Mouse (Mus musculus) heart, adult 8-10 months (tissue): Measurements from ENCODE around the gene Jund. TPM values are rescaled to one million over a fixed set of nuclear protein-coding genes. Genes with fewer than 3 reads are reported as not detected.

Experiments
- total RNA-seq, 4 experiments: library from RNA; stranded (reverse); gene quantifications; 2 replicates each; pipeline ENCODE4 v1.2.4; 2022

Gene Jund
- total RNA-seq, 4 experiments from 2014 or later, result 84.2 to 134 (median 114) TPM

Other genes with a start within 250 kb of the Jund start
- gene Klhl26, start 222.0 kb upstream of the Jund start, total RNA-seq, result 1 to 10 TPM; 8.1 to 9.3 (median 8.4) TPM
- not detected for gene Tmem59l, start 211.6 kb upstream of the Jund start, total RNA-seq
- gene Crlf1, start 205.8 kb upstream of the Jund start, total RNA-seq, result under 1 TPM in 2 of 4 experiments, not detected in 2; 0.57 to 0.97 TPM
- gene Rex1bd, start 192.2 kb upstream of the Jund start, total RNA-seq, result 100 to 1,000 TPM; 118 to 133 (median 124) TPM
- gene Uba52, start 188.1 kb upstream of the Jund start, total RNA-seq, result 1,000 to 10,000 TPM; 1,436 to 1,703 (median 1,558) TPM
- 100 to 1,000 TPM; 135 to 145 (median 137) TPM for gene Fkbp8, start 171.2 kb upstream of the Jund start, total RNA-seq
- gene Kxd1, start 171.0 kb upstream of the Jund start, total RNA-seq, result 100 to 1,000 TPM in 3 of 4 experiments, 10 to 100 TPM in 1; 97.9 to 114 (median 103) TPM
- 10 to 100 TPM in 3 of 4 experiments, 1 to 10 TPM in 1; 9.3 to 12.4 (median 10.6) TPM for gene Ell, start 159.5 kb upstream of the Jund start, total RNA-seq
- gene Isyna1, start 104.6 kb upstream of the Jund start, total RNA-seq, result 10 to 100 TPM; 15.5 to 37.5 (median 23.7) TPM
- gene Ssbp4, start 90.1 kb upstream of the Jund start, total RNA-seq, result 10 to 100 TPM; 29.1 to 34.1 (median 31.3) TPM
- gene Lrrc25, start 82.8 kb upstream of the Jund start, total RNA-seq, result 1 to 10 TPM; 1.4 to 2.3 (median 1.8) TPM
- gene Gdf15, start 66.5 kb upstream of the Jund start, total RNA-seq, result 1 to 10 TPM in 2 of 4 experiments, under 1 TPM in 2; 0.69 to 1.9 (median 1.2) TPM
- gene Pgpep1, start 38.6 kb upstream of the Jund start, total RNA-seq, result 10 to 100 TPM; 40.0 to 57.7 (median 44.4) TPM
- 10 to 100 TPM; 57.9 to 67.1 (median 63.4) TPM for gene Lsm4, start 25.7 kb upstream of the Jund start, total RNA-seq
- gene Iqcn, start 4.5 kb downstream of the Jund start, total RNA-seq, result under 1 TPM in 1 of 4 experiments, not detected in 3; 0.06 TPM
- not detected for gene Gm3336, start 19.6 kb downstream of the Jund start, total RNA-seq
- gene Pde4c, start 24.8 kb downstream of the Jund start, total RNA-seq, result 1 to 10 TPM; 1.8 to 3.7 (median 2.4) TPM
- 10 to 100 TPM; 46.3 to 60.7 (median 50.6) TPM for gene Rab3a, start 55.7 kb downstream of the Jund start, total RNA-seq
- gene Mpv17l2, start 62.0 kb downstream of the Jund start, total RNA-seq, result 10 to 100 TPM; 23.2 to 32.5 (median 27.7) TPM
- gene Pik3r2, start 77.8 kb downstream of the Jund start, total RNA-seq, result 10 to 100 TPM; 19.3 to 24.1 (median 22.2) TPM
- gene Mast3, start 106.1 kb downstream of the Jund start, total RNA-seq, result 1 to 10 TPM; 6.5 to 8.4 (median 7.1) TPM
- under 1 TPM in 2 of 4 experiments, not detected in 2; 0.16 to 0.49 TPM for gene Il12rb1, start 109.5 kb downstream of the Jund start, total RNA-seq
- 10 to 100 TPM in 3 of 4 experiments, 1 to 10 TPM in 1; 7.9 to 23.0 (median 13.6) TPM for gene Arrdc2, start 140.8 kb downstream of the Jund start, total RNA-seq
- 10 to 100 TPM; 12.5 to 14.4 (median 13.2) TPM for gene Kcnn1, start 164.3 kb downstream of the Jund start, total RNA-seq
- 10 to 100 TPM; 37.9 to 47.4 (median 45.7) TPM for gene Ccdc124, start 175.0 kb downstream of the Jund start, total RNA-seq
- gene Slc5a5, start 193.8 kb downstream of the Jund start, total RNA-seq, result not detected
- gene Rpl18a, start 198.5 kb downstream of the Jund start, total RNA-seq, result 1,000 to 10,000 TPM in 2 of 4 experiments, 100 to 1,000 TPM in 2; 938 to 1,102 (median 988) TPM
- gene Map1s, start 207.0 kb downstream of the Jund start, total RNA-seq, result 10 to 100 TPM; 17.8 to 24.5 (median 20.6) TPM